In the genomic region with DNA sequence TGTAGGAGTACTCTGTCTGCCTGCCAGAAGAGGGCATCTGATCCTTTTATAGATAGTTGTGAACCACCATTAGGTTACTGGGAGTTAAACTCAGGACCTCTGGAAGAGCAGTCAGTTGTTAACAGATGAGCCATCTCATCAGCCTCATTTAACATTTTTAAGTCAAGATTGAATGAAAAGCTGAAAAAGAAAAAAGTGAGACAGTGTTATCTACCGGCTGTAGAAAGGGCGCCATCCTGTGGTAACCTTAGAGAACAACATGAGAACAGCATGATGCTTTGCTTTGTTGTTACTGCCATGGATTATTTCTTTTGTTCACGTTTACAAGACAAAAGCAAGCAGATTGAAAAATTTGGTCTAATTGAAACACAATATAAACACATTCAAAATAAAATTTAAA, we compare ENCODE assay signal across 14 mouse cellular contexts. TPM values are rescaled to one million over a fixed set of nuclear protein-coding genes. Genes with fewer than 3 reads are reported as not detected.
DNase-seq lines count a peak whose midpoint lies in the region; ATAC-seq and TF ChIP-seq lines count a peak whose summit lies in the region.
"Had no signal": no experiment of that assay in that cellular context is flagged by ENCODE, and none has a peak within 500 bp of the region (broad histone marks: within the 10 kb centered on the region; RNA-seq: fewer than 3 reads in every experiment).

No protein-coding gene starts in this region.

- TF ChIP-seq EP300 in liver, postnatal 0 days (IDR thresholded peaks at IDR 0.05; ENCODE audit: low read depth) = no peak
- TF ChIP-seq EP300 in CH12.LX (IDR thresholded peaks at IDR 0.05; ENCODE audit: low read length) = no peak

- peak; percentile 37 for TF ChIP-seq RAD21 in CH12.LX (IDR thresholded peaks at IDR 0.05; ENCODE audit: low read depth, low read length)

- no peak overlapping the region for H3K9ac ChIP-seq in embryonic facial prominence, embryonic 11.5 days (replicated peaks; ENCODE audit: low read length)
- no peak overlapping the region for H3K9ac ChIP-seq in liver, postnatal 0 days (replicated peaks)
- H3K9ac ChIP-seq in liver, embryonic 12.5 days = no peak overlapping the region
- no peak overlapping the region for H3K9ac ChIP-seq in CH12.LX (ENCODE audit: insufficient read depth, low read depth)
- H3K9ac ChIP-seq: heart, embryonic 12.5 days; limb, embryonic 13.5 days; neural tube, embryonic 15.5 days had no signal

- dilution Hi-C loops in CH12.LX (cut with MboI; ENCODE audit: extremely low pct_ligation_motif_present, extremely low pct_unique_long_range_greater_than_20kb, low sequenced_read_pairs) = no loop called here

- H3K4me1 ChIP-seq in embryonic facial prominence, embryonic 11.5 days (ENCODE audit: control insufficient read depth, insufficient read depth, low read length) = no peaks in the 10 kb centered on the region
- H3K4me1 ChIP-seq in embryonic facial prominence, embryonic 10.5 days = no peaks in the 10 kb centered on the region
- H3K4me1 ChIP-seq in liver, postnatal 0 days (ENCODE audit: insufficient read depth) = no peaks in the 10 kb centered on the region
- peaks cover 4% of the 10 kb centered on the region for H3K4me1 ChIP-seq in liver, embryonic 12.5 days
- peaks cover 0 to 8% of the 10 kb centered on the region in 2 experiments; a peak in 1 of 4 replicates for H3K4me1 ChIP-seq in CH12.LX (ENCODE audit: control insufficient read depth in 1 of 2, insufficient read depth in 2 of 2)
- H3K4me1 ChIP-seq: heart, embryonic 12.5 days; neural tube, embryonic 15.5 days had no signal

- no peaks in the 10 kb centered on the region for H3K36me3 ChIP-seq in embryonic facial prominence, embryonic 11.5 days (replicated peaks; ENCODE audit: control insufficient read depth, insufficient read depth, low read depth, low read length)
- peaks cover 7% of the 10 kb centered on the region; the same call in 1 of the 2 replicates for H3K36me3 ChIP-seq in embryonic facial prominence, embryonic 10.5 days (replicated peaks)
- H3K36me3 ChIP-seq in liver, postnatal 0 days (replicated peaks; ENCODE audit: insufficient read depth, low read length) = 0 out of 2 replicates have a peak, but pooled peaks cover 5% of the 10 kb centered on the region
- H3K36me3 ChIP-seq in liver, embryonic 12.5 days = peaks cover 18% of the 10 kb centered on the region
- H3K36me3 ChIP-seq in CH12.LX (replicated peaks in 1 of 2; ENCODE audit: control insufficient read depth in 1 of 2, insufficient read depth in 1 of 2, low read length in 1 of 2) = peaks cover 2 to 22% of the 10 kb centered on the region in 2 experiments

- no peak overlapping the region for H3K4me2 ChIP-seq in embryonic facial prominence, embryonic 11.5 days (ENCODE audit: low read depth, low read length)
- H3K4me2 ChIP-seq in liver, postnatal 0 days (ENCODE audit: low read depth, low read length) = no peak overlapping the region
- no peak overlapping the region for H3K4me2 ChIP-seq in liver, embryonic 12.5 days
- no peak overlapping the region for H3K4me2 ChIP-seq in CH12.LX (ENCODE audit: insufficient read depth, low read depth, poor library complexity, severe bottlenecking)
- H3K4me2 ChIP-seq: heart, embryonic 12.5 days; limb, embryonic 13.5 days; neural tube, embryonic 15.5 days had no signal

- TF ChIP-seq CTCF in liver, postnatal 0 days (IDR thresholded peaks at IDR 0.05; ENCODE audit: low read depth) = peak; percentile 59
- peak; percentile 81 for TF ChIP-seq CTCF in CH12.LX (conservative IDR thresholded peaks at IDR 0.05 in 1 of 2, IDR thresholded peaks at IDR 0.05 in 1 of 2; ENCODE audit: low read depth in 2 of 2, low read length in 2 of 2)

- ATAC-seq in embryonic facial prominence, embryonic 11.5 days (replicated peaks; ENCODE audit: insufficient number of reproducible peaks, low FRiP score, low TSS enrichment, low read depth) = no peak
- ATAC-seq in liver, postnatal 0 days = no peak
- no peak for ATAC-seq in liver, embryonic 12.5 days

- peak; percentile 34 for DNase-seq in embryonic facial prominence, embryonic 11.5 days (ENCODE audit: low spot score)
- no peak for DNase-seq in embryonic facial prominence, embryonic 10.5 days (ENCODE audit: low spot score)
- no peak for DNase-seq in liver, postnatal 0 days
- DNase-seq in CH12.LX (ENCODE audit: extremely low read depth) = peak; percentile 49
- peak; percentile 26 for DNase-seq in embryo, embryonic 11 days
- DNase-seq in cerebellum, adult 18-20 months = no peak
- no peak for DNase-seq in neural tube, embryonic 10.5 days (ENCODE audit: extremely low spot score, low spot score)
- DNase-seq: cerebellum, adult 2 months; thymus, postnatal 14 days had no signal

- no peak overlapping the region for H3K4me3 ChIP-seq in embryonic facial prominence, embryonic 11.5 days (ENCODE audit: low read depth, low read length)
- H3K4me3 ChIP-seq in embryonic facial prominence, embryonic 10.5 days = no peak overlapping the region
- H3K4me3 ChIP-seq in liver, postnatal 0 days (ENCODE audit: low read depth, low read length) = no peak overlapping the region
- H3K4me3 ChIP-seq in liver, embryonic 12.5 days = no peak overlapping the region
- no peak overlapping the region for H3K4me3 ChIP-seq in CH12.LX (replicated peaks in 1 of 3; ENCODE audit: low read depth in 2 of 3, low read length in 2 of 3, poor library complexity in 1 of 3)
- H3K4me3 ChIP-seq: heart, embryonic 12.5 days; limb, embryonic 13.5 days; megakaryocyte, embryonic 14.5 days; neural tube, embryonic 15.5 days had no signal

- no peak overlapping the region for H3K27ac ChIP-seq in embryonic facial prominence, embryonic 11.5 days (replicated peaks; ENCODE audit: low read depth, low read length)
- no peak overlapping the region for H3K27ac ChIP-seq in embryonic facial prominence, embryonic 10.5 days (replicated peaks)
- H3K27ac ChIP-seq in liver, postnatal 0 days (ENCODE audit: low read depth) = no peak overlapping the region
- H3K27ac ChIP-seq in liver, embryonic 12.5 days = no peak overlapping the region
- H3K27ac ChIP-seq in CH12.LX (ENCODE audit: insufficient read depth, low read depth) = no peak overlapping the region
- H3K27ac ChIP-seq: limb, embryonic 13.5 days; neural tube, embryonic 15.5 days had no signal

- H3K27me3 ChIP-seq in embryonic facial prominence, embryonic 11.5 days (ENCODE audit: control insufficient read depth, insufficient read depth, low read length) = no peaks in the 10 kb centered on the region
- no peaks in the 10 kb centered on the region for H3K27me3 ChIP-seq in embryonic facial prominence, embryonic 10.5 days (replicated peaks; ENCODE audit: low read depth, poor library complexity, severe bottlenecking)
- no peaks in the 10 kb centered on the region for H3K27me3 ChIP-seq in liver, postnatal 0 days (ENCODE audit: insufficient read depth, low read length)
- no peaks in the 10 kb centered on the region for H3K27me3 ChIP-seq in liver, embryonic 12.5 days (replicated peaks)
- H3K27me3 ChIP-seq in CH12.LX (replicated peaks) = no peaks in the 10 kb centered on the region
- H3K27me3 ChIP-seq: heart, embryonic 12.5 days; limb, embryonic 13.5 days; megakaryocyte, embryonic 14.5 days; neural tube, embryonic 15.5 days had no signal

- no peak for TF ChIP-seq POLR2A in CH12.LX (IDR thresholded peaks at IDR 0.05; ENCODE audit: low read depth, low read length)

- 46% methylated on average over 3 of the region's 3 CpGs for WGBS in embryonic facial prominence, embryonic 11.5 days
- 38% methylated on average over 3 of the region's 3 CpGs for WGBS in embryonic facial prominence, embryonic 10.5 days
- 53% methylated on average over 3 of the region's 3 CpGs for WGBS in liver, postnatal 0 days (ENCODE audit: insufficient replicate concordance)
- 36% methylated on average over 3 of the region's 3 CpGs for WGBS in liver, embryonic 12.5 days (ENCODE audit: insufficient replicate concordance)

- in situ Hi-C loops in CH12.LX (cut with MboI; ENCODE audit: low pct_ligation_motif_present, low pct_unique_long_range_greater_than_20kb, low sequenced_read_pairs) = no loop called here

- H3K79me2 ChIP-seq in CH12.LX (replicated peaks; ENCODE audit: control insufficient read depth, extremely low read depth, insufficient read depth, poor library complexity, severe bottlenecking) = no peaks in the 10 kb centered on the region

- H3K9me3 ChIP-seq in embryonic facial prominence, embryonic 11.5 days (replicated peaks; ENCODE audit: control insufficient read depth, low read length) = no peaks in the 10 kb centered on the region
- peaks cover 5% of the 10 kb centered on the region; the same call in 1 of the 2 replicates for H3K9me3 ChIP-seq in embryonic facial prominence, embryonic 10.5 days
- H3K9me3 ChIP-seq in liver, postnatal 0 days (ENCODE audit: low read length) = no peaks in the 10 kb centered on the region
- 0 out of 2 replicates have a peak, but pooled peaks cover 5% of the 10 kb centered on the region for H3K9me3 ChIP-seq in liver, embryonic 12.5 days (replicated peaks)
- peaks cover 3% of the 10 kb centered on the region for H3K9me3 ChIP-seq in CH12.LX (replicated peaks; ENCODE audit: low read length)
- H3K9me3 ChIP-seq: limb, embryonic 13.5 days; neural tube, embryonic 15.5 days had no signal

TF ChIP-seq in CH12.LX, 34 proteins besides CTCF, POLR2A, EP300 and RAD21:
- TF ChIP-seq IRF4 (IDR thresholded peaks at IDR 0.05; ENCODE audit: low read depth, low read length) = no peak
- no peak for TF ChIP-seq BHLHE40 (IDR thresholded peaks at IDR 0.05; ENCODE audit: low read depth, low read length)
- no peak for TF ChIP-seq MEF2A (IDR thresholded peaks at IDR 0.05; ENCODE audit: borderline replicate concordance, low read depth, low read length)
- no peak for TF ChIP-seq ZNF384 (IDR thresholded peaks at IDR 0.05; ENCODE audit: low read depth, low read length)
- no peak for TF ChIP-seq POLR2AphosphoS2 (IDR thresholded peaks at IDR 0.05; ENCODE audit: low read depth, low read length)
- no peak for TF ChIP-seq USF1 (IDR thresholded peaks at IDR 0.05; ENCODE audit: low read depth, low read length)
- TF ChIP-seq SMC3 (IDR thresholded peaks at IDR 0.05; ENCODE audit: low read depth, low read length) = peak; percentile 33; the same call in 1 of the 2 replicates
- no peak for TF ChIP-seq NELFE (IDR thresholded peaks at IDR 0.05; ENCODE audit: low read depth, low read length)

RNA-seq across cellular contexts. Expression of a gene that starts 10.6 kb away (rescaled TPM):
- polyA plus RNA-seq in embryonic facial prominence, embryonic 11.5 days (2014; fragmentation: Nextera tagmentation; extraction: Ambion mirVana) = 16.7 and 19.0 TPM in 2 replicates
- polyA plus RNA-seq in embryonic facial prominence, embryonic 10.5 days (2016; fragmentation: Nextera tagmentation; extraction: Ambion mirVana) = 16.4 and 16.6 TPM in 2 replicates
- polyA plus RNA-seq in liver, postnatal 0 days (2015; fragmentation: Nextera tagmentation; extraction: Ambion mirVana) = 2.1 and 3.1 TPM in 2 replicates
- polyA plus RNA-seq in liver, embryonic 12.5 days (2016; fragmentation: Nextera tagmentation; extraction: Ambion mirVana) = 10.0 and 11.5 TPM in 2 replicates
- 13.3 and 15.9 TPM in 2 replicates for total RNA-seq in CH12.LX (2012; rRNA removed)
- 11.9 and 13.6 TPM in 2 replicates for total RNA-seq in CH12.LX (2014; rRNA removed)
- polyA plus RNA-seq in CH12.LX (2012; ENCODE audit: insufficient read length, low read depth) = 11.9 and 17.6 TPM in 2 replicates

Comparison
In these comparisons a context has a peak if more than half of its experiments do, and no peak if none do; other contexts are left out.
1. DNase-seq: peak in embryonic facial prominence, embryonic 11.5 days (single experiment), CH12.LX (single experiment) and embryo, embryonic 11 days (single experiment); none in embryonic facial prominence, embryonic 10.5 days (single experiment), liver, postnatal 0 days (single experiment), cerebellum, adult 18-20 months (0 of 2) and neural tube, embryonic 10.5 days (single experiment).